Mouse (Mus musculus) heart, embryonic 16.5 days (tissue): ENCODE data around the gene Ninj1. TPM values are rescaled to one million over a fixed set of nuclear protein-coding genes. Genes with fewer than 3 reads are reported as not detected.

ENCODE experiments used
- ATAC-seq: fragments of 200-750 bp; cut with Nextera tagmentation; replicated peaks from 2 replicates; pipeline ENCODE4 v1.8.0; 2017; ENCODE audit warnings: moderate number of reproducible peaks; ENCODE audit not compliant: insufficient read depth, low FRiP score; ENCODE audit errors: extremely low read depth
- H3K27ac ChIP-seq: fragments of 300-500 bp; sonication (generic); 2 replicates; pipeline ENCODE4 v1.5.1; 2014; ENCODE audit warnings: mild to moderate bottlenecking, low read length, control low read depth, moderate library complexity
- H3K27me3 ChIP-seq: fragments of 300-500 bp; sonication (generic); 2 replicates; pipeline ENCODE4 v1.6.1; 2014; ENCODE audit warnings: low read length, mixed read lengths; ENCODE audit not compliant: control insufficient read depth, insufficient read depth
- H3K36me3 ChIP-seq: fragments of 300-500 bp; sonication (generic); 2 replicates; pipeline ENCODE4 v1.6.1; 2014; ENCODE audit not compliant: control insufficient read depth, insufficient read depth
- H3K4me1 ChIP-seq: fragments of 300-500 bp; sonication (generic); 2 replicates; pipeline ENCODE4 v1.6.1; 2014; ENCODE audit warnings: low read length, mixed read lengths; ENCODE audit not compliant: control insufficient read depth, insufficient read depth
- H3K4me2 ChIP-seq: fragments of 300-500 bp; sonication (generic); 2 replicates; pipeline ENCODE4 v1.6.1; 2014; ENCODE audit warnings: low read depth, mild to moderate bottlenecking, control low read depth, low read length
- H3K4me3 ChIP-seq: fragments of 300-500 bp; sonication (generic); 2 replicates; pipeline ENCODE4 v1.5.1; 2014; ENCODE audit warnings: mild to moderate bottlenecking, control low read depth, low read length
- H3K9ac ChIP-seq: fragments of 300-500 bp; sonication (generic); 2 replicates; pipeline ENCODE4 v1.6.1; 2014; ENCODE audit warnings: low read length, control low read depth
- H3K9me3 ChIP-seq: fragments of 300-500 bp; sonication (generic); replicated peaks from 2 replicates; pipeline ENCODE4 v1.6.1; 2016; ENCODE audit warnings: low read length; ENCODE audit not compliant: control insufficient read depth
- WGBS: fragments of 180-500 bp; shearing (Covaris S2); extraction: QIAGEN DNeasy Blood & Tissue Kit; methylation state at CpG from one replicate; pipeline ENCODE4 v1.1.7; 2014; 5-methylcytosine and 5-hydroxymethylcytosine counted together
- polyA plus RNA-seq: library from polyadenylated mRNA; unstranded; fragments of >200 nt; fragmentation: Nextera tagmentation; extraction: Ambion mirVana; gene quantifications from 2 replicates; pipeline ENCODE4 v1.2.1, GENCODE M21; 2015

Gene Ninj1
- polyA plus RNA-seq = 78.8 and 84.5 TPM in 2 replicates

DNA sequence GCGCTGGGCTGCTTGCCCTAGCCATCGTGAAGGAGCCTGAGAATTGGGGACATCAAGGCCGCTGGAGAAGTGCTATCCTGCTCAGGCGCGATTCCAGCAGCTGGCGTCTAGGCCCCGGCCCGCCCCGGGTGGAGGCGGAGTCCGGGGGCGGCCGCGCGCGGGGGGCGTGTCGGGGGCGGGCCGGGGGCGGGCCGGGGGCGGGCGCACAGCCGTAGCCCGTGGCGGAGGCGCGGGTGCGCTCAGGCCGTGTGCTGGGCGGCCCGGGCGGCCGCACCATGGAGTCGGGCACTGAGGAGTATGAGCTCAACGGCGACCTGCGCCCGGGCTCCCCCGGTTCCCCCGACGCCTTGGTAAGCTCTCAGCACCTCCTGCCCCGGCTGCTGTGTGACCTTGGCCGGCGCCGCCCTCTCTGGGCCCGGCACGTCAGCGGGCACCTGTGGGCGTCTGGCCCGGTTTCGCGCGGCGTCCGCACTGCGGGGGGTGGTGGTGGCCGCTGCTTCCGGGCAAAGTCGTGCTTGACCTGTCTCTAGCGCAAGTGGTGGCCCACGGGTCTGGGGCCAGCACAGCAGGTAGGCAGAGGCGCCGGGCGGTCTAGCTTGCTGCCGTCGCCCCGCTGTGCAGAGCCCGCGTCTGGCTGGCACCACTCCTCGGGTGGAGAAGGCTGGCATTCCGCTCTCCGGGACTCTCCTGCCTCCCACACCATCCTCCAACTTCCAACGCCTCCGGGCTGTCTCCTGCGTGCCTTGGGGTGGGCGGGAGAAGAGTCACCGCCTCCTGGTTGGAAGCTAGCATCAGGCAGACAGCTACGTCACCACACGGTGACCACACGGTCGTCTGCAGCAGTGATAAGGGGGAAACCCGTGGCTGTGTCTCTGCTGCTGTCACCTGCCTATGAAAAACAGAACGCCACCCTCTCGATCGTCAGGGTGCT lies at the start of gene Ninj1:
Gene Ninj1 (plus strand): TSS at position 198 of the 931 bp plus-strand sequence.
- ATAC-seq = peak; percentile 93
- WGBS = under 1% methylated on average over 76 of the region's 87 CpGs
- H3K4me3 ChIP-seq = peak within 1 kb of the TSS; percentile 89
- H3K9me3 ChIP-seq = no peaks in the 10 kb centered on the region; the same call in 1 of the 2 replicates
- peak within 1 kb of the TSS; percentile 94 for H3K4me2 ChIP-seq
- H3K9ac ChIP-seq = peak within 1 kb of the TSS; percentile 89
- peak within 1 kb of the TSS; percentile 91 for H3K27ac ChIP-seq
- no peaks in the 10 kb centered on the region for H3K36me3 ChIP-seq
- H3K4me1 ChIP-seq = peaks cover 56% of the 10 kb centered on the region
- no peaks in the 10 kb centered on the region for H3K27me3 ChIP-seq

DNA sequence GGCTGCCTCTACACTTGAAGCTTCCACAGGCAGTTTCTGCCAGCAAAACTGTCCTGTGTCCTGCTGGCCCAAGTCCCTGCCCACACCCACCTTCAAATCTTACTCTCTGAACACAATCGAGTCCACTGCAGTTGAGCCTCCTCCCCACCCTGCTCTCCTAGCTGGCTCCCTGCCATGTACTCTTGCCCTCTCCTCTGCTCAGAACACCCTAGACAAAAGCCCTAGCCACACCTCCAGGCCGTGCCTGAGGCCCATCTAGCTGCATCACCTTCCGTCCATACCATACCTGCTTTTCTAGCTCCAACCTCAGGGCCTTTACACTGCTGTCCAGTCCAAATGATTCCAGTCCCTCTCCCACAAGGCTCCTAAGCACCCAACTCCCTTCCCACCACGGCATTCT lies 46.7 kb upstream of the Ninj1 start:
- no peak for ATAC-seq
- H3K36me3 ChIP-seq = no peaks in the 10 kb centered on the region

GRCm38 (mm10) chr13:49142396-49142795 lies 44.9 kb upstream of the Ninj1 start:
- 81% methylated on average over 5 of the region's 5 CpGs for WGBS

More for the DNA sequence above, 46.7 kb upstream of the Ninj1 start:
- 43% methylated on average over 4 of the region's 4 CpGs for WGBS
- Histone ChIP-seq H3K9ac (no peak overlapping the region), H3K27me3 (peaks cover 11% of the 10 kb centered on the region), H3K27ac (no peak overlapping the region), H3K4me2 (no peak overlapping the region), H3K4me3 (no peak overlapping the region), H3K4me1 (peaks cover 18% of the 10 kb centered on the region), H3K9me3 (no peaks in the 10 kb centered on the region)

GRCm38 (mm10) chr13:49143323-49143722 lies 44.0 kb upstream of the Ninj1 start:
- H3K4me3 ChIP-seq = no peak overlapping the region
- H3K4me1 ChIP-seq = peaks cover 24% of the 10 kb centered on the region
- H3K9me3 ChIP-seq = no peaks in the 10 kb centered on the region
- no peak overlapping the region for H3K4me2 ChIP-seq
- peaks cover 24% of the 10 kb centered on the region for H3K27me3 ChIP-seq
- WGBS = 84% methylated on average over 7 of the region's 7 CpGs
- H3K9ac ChIP-seq = no peak overlapping the region
- H3K27ac ChIP-seq = no peak overlapping the region
- no peak for ATAC-seq
- H3K36me3 ChIP-seq = no peaks in the 10 kb centered on the region

More at GRCm38 (mm10) chr13:49142396-49142795, 44.9 kb upstream of the Ninj1 start:
- Histone ChIP-seq H3K4me2 (no peak overlapping the region), H3K9me3 (no peaks in the 10 kb centered on the region), H3K36me3 (no peaks in the 10 kb centered on the region), H3K27me3 (peaks cover 21% of the 10 kb centered on the region), H3K27ac (no peak overlapping the region), H3K4me1 (peaks cover 24% of the 10 kb centered on the region), H3K4me3 (no peak overlapping the region), H3K9ac (no peak overlapping the region)
- no peak for ATAC-seq

GRCm38 (mm10) chr13:49144451-49144850 lies 42.8 kb upstream of the Ninj1 start:
- Histone ChIP-seq H3K36me3 (no peaks in the 10 kb centered on the region), H3K4me1 (peaks cover 24% of the 10 kb centered on the region), H3K4me2 (no peak overlapping the region), H3K27ac (no peak overlapping the region), H3K4me3 (no peak overlapping the region), H3K27me3 (peaks cover 27% of the 10 kb centered on the region), H3K9ac (no peak overlapping the region), H3K9me3 (no peaks in the 10 kb centered on the region)
- no peak for ATAC-seq
- WGBS = 36% methylated on average over 6 of the region's 6 CpGs

DNA sequence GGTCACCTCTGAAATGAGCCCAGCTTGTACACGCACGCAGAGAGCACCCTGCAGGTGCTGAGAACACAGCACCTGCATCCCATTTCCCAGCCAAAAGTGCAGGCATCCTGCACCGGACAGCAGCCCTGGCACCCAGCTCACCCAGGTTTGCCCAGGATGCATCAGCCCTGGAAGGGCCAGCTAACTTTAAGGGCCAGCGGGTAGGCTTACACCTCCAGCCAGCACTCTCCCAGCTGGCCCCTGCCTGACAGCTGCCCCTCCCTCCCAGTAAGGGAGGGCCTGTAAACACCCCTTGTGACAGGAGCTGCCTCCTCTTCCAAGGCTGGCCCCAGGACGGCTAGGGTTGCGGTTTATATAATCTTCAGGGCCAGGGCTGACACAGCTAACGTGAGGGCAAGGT lies 41.9 kb upstream of the Ninj1 start:
- H3K4me2 ChIP-seq = no peak overlapping the region
- peaks cover 22% of the 10 kb centered on the region for H3K4me1 ChIP-seq

DNA sequence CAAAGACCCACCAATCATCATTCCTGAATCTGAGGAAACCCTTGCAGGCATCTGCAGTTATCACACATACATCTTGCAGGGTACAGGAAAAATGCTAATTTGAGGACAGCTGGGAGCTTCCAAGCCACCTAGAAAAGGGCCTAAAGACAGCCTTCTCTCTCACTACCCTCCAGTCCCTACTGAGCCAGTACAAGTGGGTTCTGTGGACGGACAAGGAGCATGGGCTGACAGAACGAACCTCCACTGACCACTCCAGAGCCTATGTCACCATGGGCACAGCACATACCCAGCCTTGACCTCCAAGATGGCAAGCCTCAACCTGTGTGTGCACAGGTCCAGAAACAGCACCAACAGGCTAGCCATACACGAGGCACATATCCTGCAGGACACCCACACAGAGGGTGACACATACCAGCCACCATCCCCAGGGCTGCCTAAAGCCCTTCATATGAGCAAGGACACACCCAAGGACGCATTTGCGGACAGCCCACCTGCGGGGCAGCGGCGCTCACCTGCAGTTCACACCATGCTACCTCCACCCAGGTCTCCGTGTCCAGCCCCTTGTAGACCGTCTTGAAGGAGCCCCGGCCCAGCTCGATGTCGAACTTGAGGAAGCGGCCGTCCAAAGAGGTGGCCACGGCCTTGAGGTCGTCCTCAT lies 41.1 kb upstream of the Ninj1 start:
- Histone ChIP-seq H3K4me3 (peak overlapping the region; percentile 76), H3K36me3 (no peaks in the 10 kb centered on the region), H3K9ac (peak overlapping the region; percentile 77), H3K27ac (no peak overlapping the region), H3K27me3 (peaks cover 32% of the 10 kb centered on the region), H3K9me3 (no peaks in the 10 kb centered on the region), H3K4me1 (peaks cover 15% of the 10 kb centered on the region), H3K4me2 (peak overlapping the region; percentile 95)
- ATAC-seq = no peak
- 27% methylated on average over 17 of the region's 17 CpGs for WGBS

More for the DNA sequence above, 41.9 kb upstream of the Ninj1 start:
- H3K27ac ChIP-seq = no peak overlapping the region
- no peaks in the 10 kb centered on the region for H3K9me3 ChIP-seq
- H3K27me3 ChIP-seq = peaks cover 31% of the 10 kb centered on the region
- ATAC-seq = no peak
- H3K9ac ChIP-seq = no peak overlapping the region
- H3K36me3 ChIP-seq = no peaks in the 10 kb centered on the region
- no peak overlapping the region for H3K4me3 ChIP-seq
- WGBS = 44% methylated on average over 7 of the region's 7 CpGs

- ATAC-seq = no peak
- Histone ChIP-seq H3K4me2 (peak overlapping the region; percentile 95), H3K4me3 (peak overlapping the region; percentile 76), H3K27me3 (peaks cover 32% of the 10 kb centered on the region), H3K27ac (no peak overlapping the region), H3K9me3 (no peaks in the 10 kb centered on the region), H3K9ac (peak overlapping the region; percentile 77), H3K4me1 (peaks cover 15% of the 10 kb centered on the region), H3K36me3 (no peaks in the 10 kb centered on the region)
- under 1% methylated on average over 32 of the region's 44 CpGs for WGBS
Observed at GRCm38 (mm10) chr13:49146698-49147006, 40.6 kb upstream of the Ninj1 start.
